Mouse (Mus musculus) embryo, embryonic 10 days (tissue): ENCODE data around the gene Fam89b.
"Not testable (repeated sequence)": the region's sequence is repeated elsewhere in the genome, so short reads cannot be mapped to it uniquely, and the experiment has no call there.

Experiments
- DNase-seq: peaks from one replicate; pipeline ENCODE4 v3.0.0-alpha.2; 2015; ENCODE audit warnings: low spot score

Gene Fam89b

DNA sequence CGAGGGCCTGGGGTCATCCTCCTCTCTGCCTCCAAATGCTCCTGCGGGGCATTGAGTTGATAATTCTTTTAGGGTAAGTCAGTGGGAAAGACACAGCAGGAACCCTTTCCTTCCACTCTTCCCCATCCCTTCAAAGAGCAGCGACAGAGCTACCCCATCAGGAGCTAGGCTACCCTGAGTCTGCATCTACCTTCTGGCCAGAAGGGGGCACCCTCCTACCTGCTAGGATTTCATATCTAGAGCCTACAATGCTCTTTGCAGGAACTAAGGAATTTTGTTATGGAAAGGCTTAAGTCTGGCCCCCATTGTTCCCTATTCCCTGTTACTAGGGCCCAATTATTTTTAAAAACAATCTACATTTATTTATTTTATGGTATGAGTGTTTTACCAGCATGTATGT lies 18.2 kb downstream of the Fam89b start:
- peak; percentile 74 for DNase-seq

DNA sequence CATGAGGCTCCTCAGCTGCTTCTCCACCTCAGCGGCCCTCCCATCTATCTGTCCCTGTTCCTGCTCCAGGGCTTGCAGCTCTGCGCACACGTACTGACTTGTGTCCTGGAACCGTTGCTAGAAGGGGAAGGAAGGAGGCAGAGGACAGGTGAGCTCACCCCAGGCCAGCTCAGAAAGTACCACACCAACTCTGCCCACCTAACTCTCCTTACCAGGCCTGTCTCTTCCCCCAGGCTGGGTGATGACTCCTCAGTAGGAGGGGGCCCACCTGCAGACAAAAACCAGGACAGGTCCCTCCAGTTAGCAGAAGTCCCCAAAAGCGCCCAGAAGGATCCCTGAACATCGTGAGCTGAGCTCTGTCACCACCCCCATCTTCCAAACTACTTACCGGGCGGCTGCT lies 18.9 kb downstream of the Fam89b start:
- no peak for DNase-seq

DNA sequence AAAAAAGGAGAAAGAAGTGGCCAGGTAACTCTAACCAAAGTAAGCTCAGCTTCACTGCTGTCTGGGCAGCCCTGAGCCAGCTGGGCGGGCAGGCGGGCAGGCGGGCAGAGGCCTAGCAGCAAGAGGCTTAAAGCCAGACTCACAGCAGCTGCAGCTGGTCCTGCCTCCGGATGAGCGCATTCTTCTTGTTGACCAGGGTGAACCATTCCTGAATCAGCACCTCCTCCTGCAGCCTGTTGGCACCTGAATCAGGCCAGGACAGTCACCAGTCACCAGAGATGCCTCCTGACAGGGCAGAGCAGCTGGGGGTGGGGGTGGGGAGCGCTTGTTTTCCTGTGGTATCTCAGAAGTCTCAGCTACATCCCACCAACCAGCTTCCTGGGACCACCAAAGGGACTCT lies 19.4 kb downstream of the Fam89b start:
- no peak for DNase-seq

DNA sequence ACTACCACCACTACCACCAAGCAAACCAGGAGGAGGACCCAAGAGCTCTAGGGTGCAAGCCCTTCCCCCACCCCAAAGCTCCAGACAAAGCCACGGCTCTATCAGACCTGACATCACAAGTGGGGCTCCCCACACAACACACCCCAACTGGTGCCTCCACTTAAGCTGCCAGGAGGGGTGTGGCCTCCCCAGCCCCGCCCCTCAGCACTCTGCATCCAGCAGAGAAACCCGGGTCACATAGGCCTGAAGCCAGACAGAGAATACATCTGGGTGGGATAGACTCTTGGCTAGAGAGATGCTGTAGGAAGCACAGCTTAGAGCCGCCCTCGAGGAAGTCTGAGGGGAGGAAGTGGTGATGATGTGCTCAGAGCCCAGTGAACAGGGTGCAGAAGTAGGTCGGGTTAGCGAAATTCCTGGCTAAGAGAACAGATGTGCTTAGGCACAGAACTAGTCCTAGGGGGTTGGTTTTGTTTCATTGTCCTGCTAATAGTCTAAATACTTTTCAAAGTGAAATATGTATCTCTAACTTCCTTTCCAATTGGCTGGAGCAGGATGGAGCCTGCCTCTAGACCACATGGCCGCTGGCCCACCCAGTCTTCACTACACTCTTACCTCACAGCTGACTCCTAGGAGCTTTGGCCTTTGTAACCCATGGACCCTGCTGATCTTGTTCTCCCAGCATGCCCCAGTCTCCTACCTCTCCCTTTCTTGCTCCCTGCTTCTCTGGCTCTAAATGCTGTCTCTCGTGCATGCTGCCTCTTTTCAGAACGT lies 24.5 kb downstream of the Fam89b start:
- no peak for DNase-seq

DNA sequence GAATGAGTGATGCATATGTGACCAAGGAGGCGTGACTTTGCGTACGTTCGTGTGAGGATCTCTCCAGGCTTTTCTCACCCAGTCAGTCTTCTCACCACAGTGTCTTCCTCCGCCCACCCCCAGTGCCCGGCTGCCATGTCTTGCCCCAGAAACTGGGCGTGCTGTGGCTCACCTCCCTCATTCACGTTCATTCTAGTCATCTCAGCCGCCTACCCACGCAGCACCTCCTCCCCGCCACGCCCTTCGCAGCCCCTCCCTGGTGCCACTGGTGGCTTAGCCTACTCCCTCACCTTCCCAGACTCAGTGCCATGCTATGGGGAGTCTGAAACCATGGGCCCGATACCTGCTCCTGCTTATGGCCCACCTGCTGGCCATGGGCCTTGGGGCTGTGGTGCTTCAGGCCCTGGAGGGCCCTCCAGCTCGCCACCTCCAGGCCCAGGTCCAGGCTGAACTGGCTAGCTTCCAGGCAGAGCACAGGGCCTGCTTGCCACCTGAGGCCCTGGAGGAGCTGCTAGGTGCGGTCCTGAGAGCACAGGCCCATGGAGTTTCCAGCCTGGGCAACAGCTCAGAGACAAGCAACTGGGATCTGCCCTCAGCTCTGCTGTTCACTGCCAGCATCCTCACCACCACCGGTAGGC lies 25.2 kb downstream of the Fam89b start, which contains the start of gene Kcnk7:
TSS of gene Kcnk7 (plus strand) at position 205 of the 638 bp plus-strand sequence.
- no peak for DNase-seq

DNA sequence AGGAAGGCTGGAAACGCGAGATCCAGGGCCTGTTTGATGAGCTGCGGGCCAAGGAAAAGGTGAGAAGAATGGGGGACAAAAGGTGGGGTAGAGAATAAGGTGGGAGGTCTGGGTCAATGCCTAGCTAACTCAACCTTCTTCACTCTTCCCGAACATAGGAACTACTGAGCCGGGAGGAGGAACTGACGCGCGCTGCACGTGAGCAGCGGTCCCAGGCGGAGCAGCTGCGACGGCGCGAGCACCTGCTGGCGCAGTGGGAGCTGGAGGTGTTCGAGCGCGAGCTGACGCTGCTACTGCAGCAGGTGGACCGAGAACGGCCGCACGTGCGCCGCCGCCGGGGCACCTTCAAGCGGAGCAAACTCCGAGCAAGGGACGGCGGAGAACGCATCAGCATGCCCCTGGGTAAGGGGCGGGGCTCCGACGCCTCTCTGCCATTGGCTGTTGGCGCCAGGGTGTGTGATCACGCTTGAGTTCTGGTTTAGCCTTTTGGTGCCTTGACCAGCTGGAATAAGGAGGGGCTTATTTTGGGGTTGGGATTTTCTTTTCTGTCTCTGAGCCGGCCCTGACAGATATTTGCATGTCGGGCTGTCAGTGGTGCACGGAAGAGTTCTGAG lies 33.5 kb downstream of the Fam89b start:
- DNase-seq: peak; percentile 86

DNA sequence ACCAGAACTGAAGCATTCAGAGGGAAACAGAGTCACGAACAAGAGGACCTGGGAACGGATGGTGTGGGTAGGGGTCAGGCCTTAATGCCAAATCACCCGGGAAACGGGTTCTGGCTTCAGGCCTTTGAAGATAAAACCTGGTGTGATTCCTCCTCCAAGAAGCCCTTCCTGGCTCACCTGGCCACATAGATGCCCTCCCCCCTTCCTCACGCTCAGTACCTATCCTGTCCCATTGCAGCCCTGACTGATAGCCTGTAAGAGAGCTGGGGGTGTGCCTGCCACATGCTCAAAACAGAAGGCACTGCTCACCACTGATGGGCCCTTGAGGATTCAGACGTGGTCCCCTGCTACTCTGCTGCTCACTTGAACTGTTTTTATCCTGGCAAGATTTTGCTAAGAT lies 35.7 kb downstream of the Fam89b start:
- no peak for DNase-seq

DNA sequence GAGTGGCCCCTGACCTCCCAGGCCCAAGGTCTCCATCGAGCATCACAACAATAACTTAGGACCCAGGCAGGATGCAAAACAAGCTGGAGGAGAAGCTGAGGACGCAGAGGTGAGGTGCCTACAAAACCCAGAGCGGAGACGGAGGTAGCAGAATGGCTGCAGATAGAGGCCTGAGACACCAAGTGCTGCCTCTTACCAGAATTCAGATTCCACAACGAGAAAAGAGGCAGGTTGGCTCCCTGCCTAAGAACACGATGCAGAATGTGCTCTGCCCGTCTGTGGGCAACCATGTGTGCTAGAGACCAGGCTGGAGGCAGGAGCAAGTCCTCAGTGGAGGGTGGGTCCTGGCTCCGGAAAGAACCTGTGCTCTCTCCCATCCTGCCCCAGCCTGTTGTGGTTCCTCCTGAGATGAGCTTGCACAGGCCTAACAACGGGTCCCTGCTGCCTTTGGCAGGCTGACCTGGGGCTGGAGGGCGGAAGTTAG lies 36.5 kb downstream of the Fam89b start:
- DNase-seq: no peak

DNA sequence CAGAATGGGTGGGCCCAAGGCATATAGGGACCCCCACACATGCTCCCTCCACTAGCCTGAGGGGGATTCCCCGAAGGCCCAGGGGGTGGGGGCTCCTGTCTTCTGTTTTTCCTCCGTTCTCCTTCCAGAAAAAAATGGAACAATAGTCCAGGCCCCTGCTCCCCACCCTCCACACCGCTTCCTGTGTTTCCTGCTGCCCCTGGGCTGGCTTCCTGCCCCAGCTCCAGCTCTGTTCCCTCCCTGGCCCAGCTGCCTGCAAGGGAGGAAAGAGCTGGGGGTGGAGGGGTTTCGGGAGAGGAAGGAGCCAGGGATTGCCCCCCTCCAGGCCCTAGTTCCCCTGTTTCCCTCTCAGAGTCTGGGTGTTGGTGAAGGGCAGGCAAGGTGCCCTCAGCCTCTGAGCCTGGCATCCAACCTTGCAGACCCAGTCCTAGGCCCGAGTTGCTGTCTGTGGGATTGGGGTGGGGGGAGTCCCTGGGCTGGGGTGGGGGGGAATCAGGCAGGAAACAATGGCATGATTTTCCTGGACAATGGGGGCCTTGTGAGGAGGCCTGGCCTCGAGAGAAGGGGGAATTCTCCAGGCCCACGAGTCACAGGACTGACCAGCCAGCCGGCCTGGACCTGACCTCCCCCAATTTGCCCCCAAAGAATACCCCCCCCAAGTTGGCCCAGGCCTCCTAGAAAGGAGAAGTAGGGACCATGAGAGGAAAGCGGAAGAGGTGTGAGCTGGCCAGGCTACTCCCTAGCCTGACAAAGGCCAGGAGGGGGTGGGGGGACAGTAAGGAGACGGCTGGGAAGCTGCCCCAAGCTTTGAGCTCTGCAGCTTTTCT lies 37.2 kb downstream of the Fam89b start:
- DNase-seq: no peak

DNA sequence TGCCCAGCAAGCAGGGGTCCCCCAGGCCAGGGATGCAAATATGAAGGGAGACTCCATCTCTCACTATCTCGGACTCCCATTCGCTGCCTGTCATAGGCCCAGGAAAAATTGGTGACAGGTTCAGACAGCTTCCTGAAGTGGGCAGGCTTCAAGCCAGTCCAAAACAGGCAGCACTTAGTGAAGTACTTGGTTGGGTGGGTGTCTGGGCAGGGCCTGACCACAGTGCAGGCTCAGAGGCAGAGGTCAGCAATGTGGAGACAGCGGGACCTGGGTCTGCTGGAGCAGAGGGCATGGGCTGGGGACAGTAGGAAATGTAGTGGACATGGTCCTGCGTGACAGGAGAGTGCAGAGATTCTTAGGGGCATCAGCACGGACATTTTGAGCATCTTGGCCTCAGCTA lies 37.9 kb downstream of the Fam89b start:
- no peak for DNase-seq

DNA sequence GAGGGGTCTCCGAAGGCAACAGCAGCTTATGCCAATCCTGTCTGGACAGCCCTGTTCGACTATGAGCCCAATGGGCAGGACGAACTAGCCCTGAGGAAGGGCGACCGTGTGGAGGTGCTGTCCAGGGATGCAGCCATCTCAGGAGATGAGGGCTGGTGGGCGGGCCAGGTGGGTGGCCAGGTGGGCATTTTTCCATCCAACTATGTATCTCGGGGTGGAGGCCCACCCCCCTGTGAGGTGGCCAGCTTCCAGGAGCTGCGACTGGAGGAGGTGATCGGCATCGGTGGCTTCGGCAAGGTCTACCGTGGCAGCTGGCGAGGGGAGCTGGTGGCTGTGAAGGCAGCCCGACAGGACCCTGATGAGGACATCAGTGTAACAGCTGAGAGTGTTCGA lies 39.1 kb downstream of the Fam89b start:
- no peak for DNase-seq

DNA sequence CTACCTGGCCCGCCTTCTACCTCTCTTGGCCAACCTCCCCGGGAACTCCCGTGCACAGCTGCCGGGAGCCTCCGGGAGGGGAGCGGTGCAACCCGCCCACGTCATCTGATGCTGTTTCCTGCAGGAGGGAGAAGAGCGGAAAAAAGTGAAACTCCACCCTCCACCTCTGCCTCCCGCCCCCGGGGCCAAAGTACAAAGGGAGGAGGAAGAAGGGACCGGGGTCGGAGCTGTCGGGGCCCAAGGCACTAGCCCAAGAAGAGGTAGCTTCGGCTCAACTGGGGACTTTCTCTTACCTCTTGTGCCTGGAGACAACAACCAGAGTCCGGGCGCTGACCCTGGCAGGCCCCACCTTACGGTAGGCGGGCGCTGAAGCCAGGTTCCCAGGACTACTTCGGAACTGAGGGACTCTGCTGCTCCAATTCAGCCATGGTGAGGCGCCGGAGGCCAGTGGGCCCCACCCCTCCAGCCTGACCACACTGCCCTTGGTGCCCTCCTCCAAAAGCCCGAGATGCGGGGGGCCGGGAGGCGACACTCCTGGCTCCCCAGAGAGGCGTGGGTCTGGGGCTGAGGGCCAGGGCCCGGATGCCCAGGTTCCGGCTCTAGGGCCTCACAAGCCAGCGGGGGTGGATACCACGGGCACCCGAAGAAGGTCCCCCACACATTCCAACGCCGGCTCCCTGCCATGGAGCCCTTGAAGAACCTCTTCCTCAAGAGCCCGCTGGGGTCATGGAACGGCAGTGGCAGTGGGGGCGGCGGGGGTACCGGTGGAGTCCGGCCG lies 39.7 kb downstream of the Fam89b start:
- peak; percentile 87 for DNase-seq

DNA sequence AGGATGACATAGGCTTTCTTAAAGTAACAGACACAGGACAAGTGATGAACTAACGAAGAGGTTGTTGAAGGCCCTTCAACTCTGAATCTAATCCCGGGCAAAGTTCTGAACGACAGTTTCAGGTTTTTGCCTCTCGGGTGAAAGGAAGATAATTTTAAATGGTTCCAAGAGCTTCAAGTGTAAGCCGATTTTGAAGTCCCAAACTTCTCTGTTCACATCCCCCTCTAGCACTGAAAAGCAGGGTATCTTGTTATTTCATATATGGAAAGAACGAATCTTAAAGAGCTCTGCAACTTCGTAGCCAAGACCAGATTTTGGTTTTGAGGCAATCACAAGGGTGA lies 40.4 kb downstream of the Fam89b start:
- no peak for DNase-seq

DNA sequence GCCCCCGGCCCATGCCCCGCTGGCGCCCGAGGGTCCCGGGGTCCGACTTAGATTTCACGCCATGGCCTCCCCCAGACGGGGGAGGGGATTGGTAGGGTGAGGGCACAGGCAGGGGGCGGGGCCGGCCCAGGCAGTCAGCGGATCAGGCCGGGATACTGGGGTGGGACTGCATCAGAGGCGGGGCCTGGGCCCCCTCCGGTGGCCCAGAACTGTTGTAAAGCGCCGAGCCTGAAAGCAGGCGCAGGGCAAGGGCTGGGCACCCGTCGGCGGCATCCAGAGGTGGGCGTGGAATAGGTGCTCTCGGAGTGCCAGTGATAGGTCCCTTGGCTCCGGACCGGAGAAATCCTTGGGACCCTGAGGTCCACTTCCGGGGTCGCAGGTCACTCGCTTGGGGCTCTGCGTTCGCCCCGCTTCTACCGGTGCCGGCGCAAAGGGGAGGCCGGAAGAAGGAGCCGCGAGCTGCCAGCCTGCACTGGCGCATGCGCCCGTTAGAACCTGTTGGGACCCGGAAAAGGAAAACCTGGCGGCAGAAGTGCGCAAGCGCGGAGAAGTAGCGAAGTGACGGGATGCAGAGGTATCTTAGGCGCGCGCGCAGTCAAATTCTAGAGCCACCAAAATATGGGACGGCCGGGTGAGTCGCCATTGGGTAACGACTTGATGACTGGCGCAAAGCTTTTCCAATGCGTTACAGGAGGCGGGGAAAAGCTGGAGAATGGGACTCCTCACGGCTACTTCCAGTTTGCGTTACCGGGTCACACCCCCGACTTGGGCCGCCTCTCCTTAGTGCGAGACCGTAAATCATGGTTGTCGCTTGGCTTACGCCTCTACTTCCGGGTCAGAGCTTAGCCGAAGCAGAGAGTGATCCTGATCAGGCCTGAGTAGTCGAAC lies 41.0 kb downstream of the Fam89b start, which contains the start of the genes Map3k11 and Pcnx3:
TSS of gene Map3k11 (plus strand) at position 543 of the 888 bp plus-strand sequence.
TSS of gene Pcnx3 (minus strand) at position 709 of the 888 bp plus-strand sequence.
- DNase-seq: peak; percentile 97

DNA sequence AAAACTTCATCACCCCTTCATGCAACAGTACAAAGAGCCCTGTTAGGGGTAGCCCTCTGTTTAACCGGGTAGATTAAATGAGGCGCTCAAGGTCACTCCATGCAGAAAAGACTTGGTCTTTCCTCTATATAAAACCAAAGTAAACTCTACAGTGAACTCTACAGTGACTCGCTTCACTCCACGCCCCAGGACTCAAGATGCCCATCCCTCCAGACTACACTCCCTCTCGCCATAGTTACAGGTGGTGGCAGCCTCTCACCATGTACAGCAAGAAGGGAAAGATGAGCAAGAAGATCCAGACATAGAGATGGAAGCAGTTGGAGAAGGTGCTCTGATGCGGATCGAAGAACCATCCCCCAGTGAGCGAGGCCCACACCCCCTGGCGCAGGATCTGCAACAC lies 41.7 kb downstream of the Fam89b start:
- DNase-seq: peak; percentile 18

DNA sequence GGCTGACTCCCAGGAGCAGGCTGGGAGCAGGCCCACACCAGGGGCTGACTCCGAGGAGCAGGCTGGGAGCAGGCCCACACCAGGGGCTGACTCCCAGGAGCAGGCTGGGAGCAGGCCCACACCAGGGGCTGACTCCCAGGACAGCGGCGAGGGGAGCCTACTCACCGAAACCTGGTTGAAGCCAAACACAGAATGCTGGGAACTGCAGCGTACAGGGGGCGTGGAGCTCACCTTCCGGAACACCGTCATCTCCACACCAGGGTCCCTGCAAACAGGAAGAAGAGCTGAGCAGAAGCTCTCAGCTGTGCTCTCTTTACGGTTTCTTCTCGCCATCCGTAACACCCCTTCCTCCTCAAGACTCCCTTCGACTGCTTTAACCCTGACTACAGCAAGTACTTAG lies 42.5 kb downstream of the Fam89b start:
- not testable (repeated sequence) for DNase-seq

DNA sequence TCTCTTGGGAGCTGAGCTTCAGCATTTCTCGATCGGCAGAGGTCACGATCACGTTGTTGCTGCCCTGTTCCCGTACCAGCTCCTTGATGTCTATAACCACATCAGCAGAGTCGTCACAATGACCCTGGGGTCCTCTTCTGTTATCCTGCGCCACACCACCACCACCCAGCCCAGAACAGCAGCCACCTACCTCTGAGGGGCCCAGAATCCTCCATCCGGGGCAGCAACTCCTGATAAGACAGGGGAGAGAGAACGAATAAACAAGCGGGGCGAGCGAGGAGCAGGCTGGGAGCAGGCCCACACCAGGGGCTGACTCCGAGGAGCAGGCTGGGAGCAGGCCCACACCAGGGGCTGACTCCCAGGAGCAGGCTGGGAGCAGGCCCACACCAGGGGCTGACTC lies 43.0 kb downstream of the Fam89b start:
- no peak for DNase-seq

DNA sequence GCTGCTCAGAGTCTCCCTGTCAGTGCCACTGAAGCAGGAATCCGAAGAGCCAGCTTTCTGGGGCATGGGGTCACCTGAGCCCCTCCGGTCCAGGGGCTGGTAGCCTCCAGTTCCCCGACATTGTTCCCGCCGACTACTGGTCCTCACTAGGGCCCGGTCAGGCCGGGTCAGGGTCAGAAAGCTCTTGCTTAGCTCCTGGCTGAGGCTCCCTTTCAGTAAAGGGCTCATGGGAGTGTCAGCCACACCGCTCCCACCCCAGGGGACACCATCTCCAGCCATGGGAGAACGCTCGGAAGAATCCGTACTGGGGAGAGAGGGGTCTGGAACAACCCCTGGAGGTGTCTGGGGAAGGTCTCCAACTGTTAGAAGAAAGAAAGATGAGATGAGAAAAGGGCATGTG lies 43.6 kb downstream of the Fam89b start:
- no peak for DNase-seq

DNA sequence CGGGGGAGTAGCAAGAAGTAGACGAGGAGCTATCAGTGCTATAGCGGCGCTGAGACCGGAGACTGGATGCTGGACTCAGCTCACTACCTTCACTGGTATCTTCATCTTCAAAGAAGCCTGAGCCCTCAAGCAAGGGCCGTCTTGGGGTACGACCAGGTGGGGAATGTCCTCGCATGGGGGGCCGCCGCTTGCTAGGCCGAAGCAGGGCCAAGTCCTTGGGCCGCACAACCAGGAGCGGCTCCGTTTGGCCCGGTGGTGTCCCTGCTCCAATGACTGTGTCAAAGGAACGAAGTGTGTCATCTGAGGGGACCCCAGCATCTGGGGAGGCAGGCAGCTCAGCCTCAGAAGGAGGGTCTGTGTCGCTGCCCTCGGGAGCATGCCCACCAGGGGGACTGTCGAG lies 44.0 kb downstream of the Fam89b start:
- no peak for DNase-seq

DNA sequence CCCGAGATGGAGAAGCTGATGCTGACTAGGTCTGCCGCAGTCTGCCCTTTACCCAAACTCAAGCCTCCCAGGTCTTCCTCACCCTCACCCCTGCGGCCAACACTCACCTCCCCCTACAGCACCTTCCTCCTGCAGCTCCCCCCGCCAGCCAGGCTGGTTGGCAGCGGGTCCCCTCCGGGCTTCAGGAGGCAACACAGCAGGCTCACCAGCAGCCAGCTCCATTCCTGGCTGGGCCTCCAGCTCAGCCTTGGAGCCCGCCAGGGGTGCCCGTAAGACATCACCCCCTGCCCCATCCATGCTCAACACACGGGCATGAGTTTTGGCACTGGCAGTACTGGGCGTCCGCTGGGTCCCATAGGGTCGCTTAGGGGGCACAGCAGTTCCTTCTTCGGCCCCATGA lies 44.5 kb downstream of the Fam89b start:
- DNase-seq: no peak
